Mouse (Mus musculus) heart, postnatal 10 days (tissue): ENCODE data around the gene Racgap1. TPM values are rescaled to one million over a fixed set of nuclear protein-coding genes. Genes with fewer than 3 reads are reported as not detected.

Source experiments
- DNase-seq, 2 experiments: peaks; one replicate each; pipeline ENCODE4 v3.0.0; 2021
- intact Hi-C: fragments of 180-260 bp; cut with DNase I; formaldehyde crosslinking; loops from one replicate; pipeline ENCODE4 v1.15.1; 2025
- total RNA-seq, 2 experiments: library from RNA; stranded (reverse); gene quantifications; 2 replicates each; pipeline ENCODE4 v1.2.3; 2021

The Racgap1 gene
- total RNA-seq, 2 experiments from 2014 or later: 28.7 to 29.6 TPM

GRCm38 (mm10) chr15:99631618-99632017 lies 19.8 kb downstream of the Racgap1 start:
- intact Hi-C loops: no loop called here
- DNase-seq: no peak

- DNase-seq: no peak
- intact Hi-C loops: no loop called here
These were observed 29.4 kb downstream of the Racgap1 start for GRCm38 (mm10) chr15:99622063-99622462.

GRCm38 (mm10) chr15:99619821-99620220 lies 31.6 kb downstream of the Racgap1 start:
- no peak for DNase-seq
- intact Hi-C loops: no loop called here

DNA sequence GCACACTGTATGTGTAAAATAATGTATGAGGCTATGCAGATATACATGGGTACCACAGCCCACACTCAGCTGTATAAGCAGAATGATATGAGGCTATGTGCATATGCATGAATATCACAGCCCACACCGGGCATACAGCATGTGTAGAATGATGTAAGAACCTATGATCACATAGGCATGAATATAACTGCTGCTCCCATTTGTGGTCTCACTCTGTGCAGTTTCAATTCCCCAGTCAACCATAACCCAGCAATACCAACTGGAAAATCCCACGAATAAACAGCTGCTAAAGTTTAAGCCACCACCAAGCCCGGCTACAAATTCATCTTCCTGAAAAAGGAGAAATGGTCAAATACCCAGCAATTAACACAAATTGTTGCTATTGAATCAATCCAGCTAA lies 32.9 kb downstream of the Racgap1 start:
- intact Hi-C loops: no loop called here
- DNase-seq: no peak

- intact Hi-C loops: no loop called here
These were observed 36.2 kb downstream of the Racgap1 start for GRCm38 (mm10) chr15:99615246-99615645.

DNA sequence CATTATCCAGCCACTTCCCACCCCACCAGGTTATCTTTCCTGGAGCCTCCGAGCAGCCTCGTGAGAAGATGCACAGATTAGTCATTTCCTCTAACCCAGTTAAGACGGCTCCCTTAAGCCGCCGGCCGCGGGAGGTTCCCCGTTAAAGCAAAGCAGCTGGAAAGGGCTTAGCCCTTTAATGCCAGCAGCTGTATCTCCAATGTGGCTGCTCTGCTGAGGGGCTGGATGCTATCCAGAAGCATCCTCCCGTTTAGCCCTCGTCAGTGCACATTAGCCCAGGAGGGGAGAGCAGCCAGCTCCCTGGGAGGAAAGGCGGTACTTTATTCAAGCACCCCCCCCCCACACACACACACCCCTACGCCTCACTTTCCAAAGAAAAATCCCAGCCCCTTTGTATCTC lies 36.7 kb downstream of the Racgap1 start:
- DNase-seq: peak; percentile 60 to 67
- intact Hi-C loops: no loop called here

More at GRCm38 (mm10) chr15:99615246-99615645, 36.2 kb downstream of the Racgap1 start:
- peak in 1 of 2 experiments; percentile 10 for DNase-seq

- DNase-seq: no peak
- intact Hi-C loops: no loop called here
These were observed 37.2 kb downstream of the Racgap1 start for GRCm38 (mm10) chr15:99614273-99614672.

DNA sequence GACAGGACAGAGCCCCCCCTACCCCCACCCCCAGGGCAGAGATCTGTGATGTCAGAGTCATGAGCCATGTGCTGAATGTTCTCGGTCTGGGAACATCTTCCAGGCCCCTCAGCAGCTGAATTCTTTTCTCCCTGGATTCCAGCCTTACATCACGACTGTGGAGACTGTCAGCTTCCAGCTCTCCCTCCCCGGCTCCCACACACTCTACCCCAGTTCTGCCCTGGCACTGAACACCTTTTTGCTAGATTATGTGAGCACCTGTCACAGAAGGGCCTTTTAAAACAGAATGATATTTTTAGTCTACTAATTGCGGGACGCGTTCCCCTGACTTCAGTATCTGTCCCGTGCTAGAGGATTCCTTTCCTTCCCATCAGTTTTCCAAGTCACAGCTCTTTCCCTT lies 39.9 kb downstream of the Racgap1 start:
- DNase-seq: no peak
- intact Hi-C loops: no loop called here

DNA sequence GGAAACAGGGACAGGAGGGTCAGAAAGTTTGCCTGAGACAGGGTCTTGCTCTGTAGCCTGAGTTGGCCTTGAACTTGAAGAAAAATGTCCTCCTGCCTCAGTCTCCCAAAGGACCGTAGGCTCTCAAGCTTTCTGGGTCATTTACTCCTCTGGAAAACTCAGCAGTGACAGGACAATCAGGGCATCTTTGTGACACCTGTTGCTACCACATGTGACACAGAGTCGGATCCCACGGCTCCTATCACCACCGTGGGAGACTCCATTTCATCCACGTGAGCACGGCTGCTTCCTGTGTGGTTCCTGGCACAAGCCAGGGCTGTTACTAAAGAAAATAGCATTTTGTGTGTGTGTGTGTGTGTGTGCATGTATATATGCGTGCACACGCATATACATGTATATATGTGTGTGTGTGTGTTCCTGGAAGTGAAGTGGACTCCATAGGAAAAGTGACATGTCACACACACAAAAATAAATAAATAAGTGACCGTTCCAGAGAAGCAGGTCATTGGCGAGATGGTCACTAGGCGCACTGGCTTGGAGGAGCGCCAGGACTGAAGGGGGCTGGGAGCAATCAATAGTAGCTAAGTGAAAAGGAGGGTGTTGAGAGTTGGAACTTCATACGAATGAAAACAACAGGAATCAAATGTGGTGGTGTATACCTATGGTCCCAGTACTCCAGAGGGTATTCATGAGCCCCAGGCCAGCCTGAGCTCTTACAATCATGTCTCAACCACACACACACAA lies 42.9 kb downstream of the Racgap1 start:
- intact Hi-C loops: no loop called here
- no peak for DNase-seq

DNA sequence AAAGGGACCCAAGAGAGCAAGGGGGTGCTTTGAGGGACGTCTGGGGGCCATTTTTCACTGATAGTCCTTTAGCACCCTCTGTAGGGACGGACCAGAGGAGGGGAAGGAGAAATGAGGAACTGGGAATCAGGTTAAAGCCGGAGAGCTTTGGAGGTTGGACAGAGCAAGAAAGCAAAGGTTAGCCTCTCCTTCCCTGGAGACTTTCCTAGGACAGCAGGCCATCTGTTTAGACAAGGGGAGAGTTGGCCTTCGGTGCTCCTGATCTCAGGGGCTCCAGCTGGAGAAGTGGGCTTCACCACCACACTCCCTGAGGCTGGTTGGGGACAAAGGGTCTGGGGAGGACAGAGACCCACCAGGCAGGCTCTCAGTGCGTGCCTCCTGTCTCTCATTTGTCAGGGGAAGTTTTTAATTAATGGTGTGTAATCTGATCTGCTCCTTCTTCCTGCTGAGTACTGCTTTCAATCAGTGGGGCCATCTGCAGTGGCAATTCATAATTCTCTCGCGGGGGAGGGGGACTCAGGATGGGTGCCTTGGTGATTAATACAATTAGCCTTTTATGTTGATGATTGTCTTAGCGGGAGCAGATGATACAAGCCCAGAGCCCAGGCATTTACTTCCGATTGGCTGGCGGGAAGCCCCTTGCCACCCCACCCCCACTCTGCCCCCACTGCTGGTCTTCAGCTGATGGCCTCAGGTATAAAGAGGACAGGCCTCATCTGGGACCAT lies 43.9 kb downstream of the Racgap1 start:
- intact Hi-C loops: no loop called here
- DNase-seq: no peak

DNA sequence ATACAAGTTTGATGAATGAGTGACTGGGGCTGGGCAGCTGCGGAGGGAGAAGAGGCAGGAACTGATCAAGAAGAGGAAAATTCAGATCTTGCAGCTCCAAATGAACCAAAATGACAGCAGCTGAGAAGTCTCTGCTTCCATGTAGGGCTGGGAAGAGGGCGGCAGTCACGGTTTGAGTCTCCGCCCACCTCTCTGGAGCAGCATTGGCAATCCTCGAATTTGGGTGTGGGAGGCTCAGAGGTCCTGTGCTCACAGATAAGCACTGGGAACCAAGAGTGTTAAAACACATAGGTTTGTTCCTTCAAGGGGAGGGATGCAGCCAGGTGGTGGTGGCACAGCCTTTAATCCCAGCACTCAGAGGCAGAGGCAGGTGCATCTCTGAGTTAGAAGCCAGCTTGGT lies 44.9 kb downstream of the Racgap1 start:
- DNase-seq: peak in 1 of 2 experiments; percentile 24
- intact Hi-C loops: no loop called here

DNA sequence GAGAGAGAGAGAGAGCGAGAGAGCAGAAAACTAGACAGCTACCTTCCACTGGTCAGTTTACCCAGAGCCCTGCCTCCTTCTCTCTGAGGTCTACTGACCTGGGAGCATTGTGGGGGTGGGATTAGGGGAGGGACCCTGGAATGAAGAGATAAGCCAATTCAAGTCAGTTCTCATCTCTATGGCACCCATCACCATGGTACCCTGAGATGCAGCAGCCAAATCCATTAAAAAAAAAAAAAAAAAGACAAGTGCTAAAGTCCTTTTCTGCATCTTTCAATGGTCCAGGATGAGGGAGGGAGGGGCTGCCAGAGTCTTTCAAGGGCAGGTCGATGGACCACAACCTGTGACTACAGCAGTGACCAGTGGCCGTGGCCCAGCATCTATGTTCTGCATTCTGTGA lies 45.9 kb downstream of the Racgap1 start:
- DNase-seq: no peak
- intact Hi-C loops: no loop called here

GRCm38 (mm10) chr15:99603216-99603615 lies 48.2 kb downstream of the Racgap1 start:
- no peak for DNase-seq
- intact Hi-C loops: no loop called here

GRCm38 (mm10) chr15:99602206-99602820 lies 49.1 kb downstream of the Racgap1 start:
- intact Hi-C loops: no loop called here
- no peak for DNase-seq

GRCm38 (mm10) chr15:99601823-99602120 lies 49.7 kb downstream of the Racgap1 start:
- no peak for DNase-seq
- intact Hi-C loops: no loop called here

DNA sequence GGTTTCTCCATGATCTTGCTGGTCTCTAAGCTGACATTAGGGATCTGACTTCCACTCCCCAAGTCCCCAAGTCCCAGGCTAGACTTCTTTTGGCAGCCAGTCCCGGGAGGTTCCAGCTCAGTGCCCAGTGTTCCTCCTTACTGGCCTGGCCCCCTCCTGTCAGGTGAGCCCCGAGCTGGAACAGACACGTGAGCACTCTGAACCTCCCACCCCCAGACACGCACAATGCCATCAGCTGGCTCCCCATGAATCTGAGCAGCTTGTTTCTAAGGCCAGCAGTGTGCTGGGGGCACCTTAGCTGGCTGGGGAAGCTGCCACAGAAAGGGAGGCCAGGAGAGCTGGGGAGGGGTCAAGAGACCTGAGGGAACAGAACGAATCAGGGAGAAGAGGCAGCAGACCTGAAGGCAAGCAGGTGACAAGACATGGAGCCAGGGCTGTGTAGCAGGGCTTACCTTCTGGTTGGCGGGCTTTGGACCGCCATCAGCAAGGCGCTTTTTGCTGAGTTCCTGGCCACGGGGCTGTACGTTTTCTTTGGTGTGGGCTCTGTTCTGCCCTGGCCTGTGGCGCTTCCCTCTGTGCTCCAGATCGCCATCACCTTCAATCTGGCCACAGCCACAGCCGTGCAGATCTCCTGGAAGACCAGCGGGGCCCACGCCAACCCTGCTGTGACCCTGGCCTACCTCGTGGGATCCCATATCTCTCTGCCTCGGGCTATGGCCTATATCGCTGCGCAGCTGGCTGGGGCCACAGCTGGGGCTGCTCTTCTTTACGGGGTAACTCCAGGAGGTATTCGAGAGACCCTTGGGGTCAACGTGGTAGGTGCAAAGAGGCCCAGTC lies 50.3 kb downstream of the Racgap1 start, which contains the start of gene Aqp6:
TSS of gene Aqp6 (plus strand) at position 415 of the 837 bp plus-strand sequence.
- intact Hi-C loops: no loop called here

GRCm38 (mm10) chr15:99599245-99600070 lies 52.0 kb downstream of the Racgap1 start:
- intact Hi-C loops: no loop called here
- DNase-seq: no peak

More for the DNA sequence above, 50.3 kb downstream of the Racgap1 start, which contains the start of gene Aqp6:
- DNase-seq: no peak

DNA sequence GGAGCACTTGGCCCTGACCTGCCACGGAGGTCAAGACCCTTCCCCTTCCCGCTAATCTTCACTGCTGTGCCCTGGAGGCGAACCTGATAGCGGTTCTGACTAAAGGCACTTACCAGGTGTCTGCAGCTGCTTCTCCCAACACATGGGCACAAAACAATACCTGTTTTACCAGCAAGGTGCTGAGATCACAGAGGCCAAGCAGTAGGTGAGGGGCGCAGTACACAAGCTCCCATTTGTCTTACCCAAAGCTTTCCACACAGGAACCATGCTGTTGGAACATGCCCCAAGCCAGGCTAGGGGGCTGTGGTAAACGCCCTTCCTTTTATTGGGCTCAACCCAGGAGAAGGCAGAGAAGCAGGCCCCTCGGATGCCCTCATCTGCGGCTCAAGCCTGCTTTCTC lies 53.9 kb downstream of the Racgap1 start:
- intact Hi-C loops: loop anchor here (2.0 kb wide), 3 partner anchors 101 to 311 kb away; no protein-coding TSS in a partner anchor

DNA sequence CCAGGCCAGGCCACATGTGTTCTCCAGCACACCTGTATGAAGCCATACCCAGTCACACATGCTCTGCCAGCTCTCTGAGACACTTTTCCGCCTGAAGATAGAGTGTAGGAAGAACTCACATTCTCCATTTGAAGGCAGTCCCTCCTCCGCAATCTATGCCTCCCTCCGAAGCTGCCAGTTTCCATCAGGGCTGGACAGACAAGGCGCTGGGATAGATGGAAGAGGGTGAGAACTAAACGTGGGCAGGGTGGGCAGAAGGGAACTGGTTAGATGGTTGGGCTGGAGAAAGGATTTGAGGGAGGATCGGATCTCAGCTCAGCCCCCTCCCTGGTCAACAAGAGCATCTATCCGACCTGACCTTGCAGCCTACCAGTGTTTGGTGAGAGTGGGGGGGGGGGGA lies 54.6 kb downstream of the Racgap1 start:
- no peak for DNase-seq
- intact Hi-C loops: loop anchor here (1.0 to 2.0 kb wide), 5 partner anchors 72 to 312 kb away; no protein-coding TSS in a partner anchor

More for the DNA sequence above, 53.9 kb downstream of the Racgap1 start:
- DNase-seq: no peak
